Mouse (Mus musculus) intestine, embryonic 14.5 days (tissue): ENCODE measurements around the gene Prl2b1. TPM values are rescaled to one million over a fixed set of nuclear protein-coding genes. Genes with fewer than 3 reads are reported as not detected.

Experiments
- ATAC-seq: fragments of 200-750 bp; cut with Nextera tagmentation; replicated peaks from 2 replicates; pipeline ENCODE4 v1.8.0; 2017; ENCODE audit warnings: low read depth, moderate number of reproducible peaks, moderate TSS enrichment, moderate library complexity; ENCODE audit not compliant: low FRiP score, low TSS enrichment
- DNase-seq: peaks from one replicate; pipeline ENCODE4 v3.0.0-alpha.2; 2018; ENCODE audit warnings: low spot score
- H3K27ac ChIP-seq: fragments of 300-500 bp; sonication (generic); 2 replicates; pipeline ENCODE4 v1.5.1; 2014; ENCODE audit warnings: low read depth, mild to moderate bottlenecking, control low read depth
- H3K27me3 ChIP-seq: fragments of 300-500 bp; sonication (generic); replicated peaks from 2 replicates; pipeline ENCODE4 v1.6.1; 2014; ENCODE audit warnings: low read length, control low read depth; ENCODE audit not compliant: control insufficient read depth, insufficient read depth
- H3K36me3 ChIP-seq: fragments of 300-500 bp; sonication (generic); 2 replicates; pipeline ENCODE4 v1.6.1; 2014; ENCODE audit warnings: low read length, control low read depth; ENCODE audit not compliant: control insufficient read depth, insufficient read depth
- H3K4me1 ChIP-seq: fragments of 300-500 bp; sonication (generic); replicated peaks from 2 replicates; pipeline ENCODE4 v1.6.1; 2014; ENCODE audit warnings: low read length, control low read depth, mixed read lengths; ENCODE audit not compliant: control insufficient read depth, insufficient read depth
- H3K4me2 ChIP-seq: fragments of 300-500 bp; sonication (generic); 2 replicates; pipeline ENCODE4 v1.6.1; 2014; ENCODE audit warnings: low read length
- H3K4me3 ChIP-seq: fragments of 300-500 bp; sonication (generic); 2 replicates; pipeline ENCODE4 v1.5.1; 2014; ENCODE audit warnings: low read depth, low read length, control low read depth, mixed read lengths
- H3K9ac ChIP-seq: fragments of 300-500 bp; sonication (generic); 2 replicates; pipeline ENCODE4 v1.6.1; 2014; ENCODE audit warnings: mild to moderate bottlenecking, low read length
- H3K9me3 ChIP-seq: fragments of 300-500 bp; sonication (generic); 2 replicates; pipeline ENCODE4 v1.6.1; 2016; ENCODE audit warnings: low read length, control low read depth; ENCODE audit not compliant: control insufficient read depth
- WGBS: fragments of 180-500 bp; shearing (Covaris S2); extraction: QIAGEN DNeasy Blood & Tissue Kit; methylation state at CpG from one replicate; pipeline ENCODE4 v1.1.7; 2014; 5-methylcytosine and 5-hydroxymethylcytosine counted together
- polyA plus RNA-seq: library from polyadenylated mRNA; unstranded; fragments of >200 nt; fragmentation: Nextera tagmentation; extraction: Ambion mirVana; gene quantifications from 2 replicates; pipeline ENCODE4 v1.2.1, GENCODE M21; 2014

Gene Prl2b1
- not detected in 2 replicates for polyA plus RNA-seq

DNA sequence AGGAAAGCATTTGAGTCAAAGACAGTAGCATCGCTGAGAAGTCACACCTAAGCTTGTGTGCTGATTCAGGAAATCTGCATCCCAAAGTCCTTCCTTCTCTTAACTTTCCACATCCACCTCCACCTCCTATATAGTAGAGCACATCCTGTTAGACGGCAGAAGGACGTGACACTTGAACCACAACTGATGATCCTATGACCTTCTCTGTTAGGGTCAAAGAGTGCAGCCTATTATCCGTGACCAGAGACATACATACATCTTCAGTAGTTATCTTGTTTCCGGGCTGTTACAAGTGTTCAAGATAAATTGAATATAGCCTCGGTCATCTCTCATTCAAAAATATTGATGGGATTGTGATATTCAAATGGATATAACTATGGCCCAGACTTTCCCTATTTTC, at the start of gene Prl2b1:
Gene Prl2b1 (minus strand): TSS at position 101 of the 400 bp plus-strand sequence.
- WGBS, result 76% methylated on average over 6 of the region's 6 CpGs

DNA sequence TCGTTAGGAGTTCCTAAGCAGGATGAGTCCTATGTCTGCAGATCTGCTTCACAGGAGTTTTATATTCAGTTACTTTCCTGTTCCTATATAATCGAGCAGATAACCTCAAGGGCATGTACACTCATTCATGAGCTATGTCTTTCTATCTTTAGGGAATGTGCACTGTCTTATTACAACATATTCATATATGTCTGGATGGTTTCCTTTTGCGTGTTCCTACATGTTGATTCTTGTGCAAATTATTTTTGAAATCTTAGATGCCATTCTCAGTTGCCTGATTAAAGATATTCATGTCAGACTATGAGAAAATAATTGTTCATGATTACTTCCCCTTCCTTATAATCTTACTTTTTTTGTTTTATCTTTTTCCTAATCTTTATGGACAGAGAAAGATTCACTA, 47.9 kb upstream of the Prl2b1 start, which contains the start of gene Prl8a6:
Gene Prl8a6 (minus strand): TSS at position 101 of the 400 bp plus-strand sequence.
- no peak for ATAC-seq
- Histone ChIP-seq H3K27me3 (no peaks in the 10 kb centered on the region), H3K9me3 (no peaks in the 10 kb centered on the region), H3K36me3 (no peaks in the 10 kb centered on the region), H3K27ac (no peak within 1 kb of the TSS), H3K4me2 (no peak within 1 kb of the TSS), H3K9ac (no peak within 1 kb of the TSS), H3K4me3 (no peak within 1 kb of the TSS), H3K4me1 (no peaks in the 10 kb centered on the region)
- 85% methylated on average over 3 of the region's 3 CpGs for WGBS
- DNase-seq, result no peak

More for the DNA sequence above, at the start of gene Prl2b1:
- Histone ChIP-seq H3K4me2 (no peak within 1 kb of the TSS), H3K36me3 (no peaks in the 10 kb centered on the region), H3K4me1 (no peaks in the 10 kb centered on the region), H3K9me3 (no peaks in the 10 kb centered on the region), H3K27ac (no peak within 1 kb of the TSS), H3K4me3 (no peak within 1 kb of the TSS), H3K27me3 (no peaks in the 10 kb centered on the region), H3K9ac (no peak within 1 kb of the TSS)
- ATAC-seq, result no peak
- DNase-seq, result no peak

DNA sequence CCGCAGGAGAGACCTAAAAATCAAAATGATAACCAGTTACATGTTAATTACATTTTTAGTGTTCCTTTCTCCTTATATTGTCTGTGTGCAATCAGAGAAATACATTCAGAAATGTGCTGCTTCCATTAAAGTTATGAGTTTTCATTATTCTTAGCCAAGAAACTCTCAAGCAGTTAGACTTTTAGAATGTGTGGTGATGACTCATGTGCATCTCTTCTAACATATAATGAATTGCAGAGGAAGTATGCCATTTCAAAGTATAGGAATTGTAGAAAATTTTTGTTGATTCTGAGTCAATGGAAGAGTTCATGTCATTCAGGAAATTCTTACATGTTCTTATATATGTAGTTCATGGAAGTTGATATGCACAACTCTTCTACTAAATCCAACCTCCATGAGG, 42.5 kb upstream of the Prl2b1 start:
- H3K27me3 ChIP-seq, result no peaks in the 10 kb centered on the region
- no peaks in the 10 kb centered on the region for H3K36me3 ChIP-seq
- no peak for ATAC-seq
- H3K4me2 ChIP-seq, result no peak overlapping the region
- no peak overlapping the region for H3K27ac ChIP-seq
- no peak overlapping the region for H3K4me3 ChIP-seq
- 88% methylated on average over 1 of the region's 1 CpGs for WGBS
- DNase-seq, result no peak
- H3K9me3 ChIP-seq, result no peaks in the 10 kb centered on the region
- no peaks in the 10 kb centered on the region for H3K4me1 ChIP-seq
- H3K9ac ChIP-seq, result no peak overlapping the region

DNA sequence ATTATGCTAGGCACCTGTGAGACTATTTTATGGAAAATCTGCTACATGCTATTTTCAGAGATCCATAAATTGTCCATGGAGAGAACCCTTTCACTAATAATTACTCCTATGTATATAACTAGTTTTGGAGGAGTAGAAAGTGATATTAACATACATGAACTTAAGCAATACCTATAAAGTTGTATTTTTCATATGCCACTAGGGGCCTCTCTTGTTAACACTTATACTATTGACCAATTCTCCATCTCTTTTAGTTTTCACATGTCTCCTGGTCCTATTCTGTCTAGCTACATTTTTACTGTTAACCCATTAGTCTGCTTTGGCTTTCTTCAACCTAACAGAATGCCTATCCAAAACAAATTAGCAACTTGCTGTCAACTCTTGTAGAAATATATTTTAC, 23.0 kb upstream of the Prl2b1 start:
- no peaks in the 10 kb centered on the region for H3K9me3 ChIP-seq
- no peak overlapping the region for H3K9ac ChIP-seq
- no peak overlapping the region for H3K4me3 ChIP-seq
- DNase-seq, result no peak
- H3K4me1 ChIP-seq, result no peaks in the 10 kb centered on the region
- H3K4me2 ChIP-seq, result no peak overlapping the region
- no peak for ATAC-seq
- H3K27me3 ChIP-seq, result no peaks in the 10 kb centered on the region
- H3K27ac ChIP-seq, result no peak overlapping the region
- no peaks in the 10 kb centered on the region for H3K36me3 ChIP-seq

DNA sequence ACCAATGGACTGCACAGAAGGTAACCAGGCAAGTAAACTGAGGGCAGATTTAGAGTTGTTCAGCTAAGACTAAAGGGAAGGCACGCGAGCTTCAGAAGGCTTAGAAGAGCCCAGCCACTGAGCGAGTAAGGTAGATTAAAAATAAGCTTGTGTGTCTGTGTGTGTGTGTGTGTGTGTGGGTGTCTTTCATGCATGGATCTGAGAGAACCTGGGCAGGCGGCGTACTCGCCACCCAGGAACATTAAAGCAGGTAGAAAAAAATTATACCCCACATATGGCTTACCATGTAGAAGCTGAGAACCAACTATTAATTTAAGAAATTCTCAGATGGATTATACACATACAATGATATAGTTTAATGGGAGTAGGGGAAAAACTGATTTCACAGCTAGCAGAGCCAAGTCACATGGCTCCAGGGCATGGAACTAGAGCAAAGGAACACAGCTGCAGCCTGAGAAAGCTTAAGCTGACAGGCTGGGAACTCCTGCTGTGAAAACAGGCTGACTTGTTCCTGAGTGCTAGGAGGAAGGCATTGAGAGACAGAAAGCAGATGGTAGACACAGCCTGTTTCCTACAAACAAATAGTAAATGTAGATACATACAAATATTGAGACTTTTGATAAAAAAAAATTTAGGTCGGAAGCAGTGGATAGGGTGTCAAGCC, 8.5 kb upstream of the Prl2b1 start:
- no peaks in the 10 kb centered on the region for H3K27me3 ChIP-seq
- ATAC-seq (no peak), DNase-seq (no peak)
- no peak overlapping the region for H3K27ac ChIP-seq
- H3K4me2 ChIP-seq, result no peak overlapping the region
- no peak overlapping the region for H3K9ac ChIP-seq
- H3K36me3 ChIP-seq, result no peaks in the 10 kb centered on the region
- no peak overlapping the region for H3K4me3 ChIP-seq
- 93% methylated on average over 7 of the region's 7 CpGs for WGBS
- H3K4me1 ChIP-seq, result no peaks in the 10 kb centered on the region
- no peaks in the 10 kb centered on the region for H3K9me3 ChIP-seq

DNA sequence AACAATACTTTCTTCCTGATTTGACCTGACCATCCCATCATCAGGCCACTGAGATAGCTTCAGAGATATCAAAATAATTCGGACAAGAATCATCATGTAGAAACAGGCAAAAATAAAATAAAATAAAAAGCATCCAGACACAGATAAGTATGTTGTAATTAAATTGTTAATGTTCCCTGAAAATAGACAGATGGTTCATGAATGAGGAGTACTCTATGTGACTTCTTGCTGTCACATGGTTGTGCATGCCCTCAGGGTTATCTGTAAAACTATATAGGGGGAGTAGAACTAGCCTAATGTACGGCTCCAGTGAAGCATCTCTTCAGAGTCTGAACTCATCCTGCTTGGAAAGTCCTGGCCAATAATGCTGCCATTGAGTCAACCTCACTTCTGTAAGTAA, 45.3 kb downstream of the Prl2b1 start, which contains the start of gene Prl8a2:
Gene Prl8a2 (plus strand): TSS at position 301 of the 400 bp plus-strand sequence.
- no peak for DNase-seq
- no peak within 1 kb of the TSS for H3K27ac ChIP-seq
- H3K4me2 ChIP-seq, result no peak within 1 kb of the TSS
- no peaks in the 10 kb centered on the region for H3K36me3 ChIP-seq
- 79% methylated on average over 2 of the region's 2 CpGs for WGBS
- no peak for ATAC-seq
- no peak within 1 kb of the TSS for H3K4me3 ChIP-seq
- no peaks in the 10 kb centered on the region for H3K27me3 ChIP-seq
- H3K4me1 ChIP-seq, result peaks cover 3% of the 10 kb centered on the region; the same call in 1 of the 2 replicates
- no peaks in the 10 kb centered on the region for H3K9me3 ChIP-seq
- no peak within 1 kb of the TSS for H3K9ac ChIP-seq

DNA sequence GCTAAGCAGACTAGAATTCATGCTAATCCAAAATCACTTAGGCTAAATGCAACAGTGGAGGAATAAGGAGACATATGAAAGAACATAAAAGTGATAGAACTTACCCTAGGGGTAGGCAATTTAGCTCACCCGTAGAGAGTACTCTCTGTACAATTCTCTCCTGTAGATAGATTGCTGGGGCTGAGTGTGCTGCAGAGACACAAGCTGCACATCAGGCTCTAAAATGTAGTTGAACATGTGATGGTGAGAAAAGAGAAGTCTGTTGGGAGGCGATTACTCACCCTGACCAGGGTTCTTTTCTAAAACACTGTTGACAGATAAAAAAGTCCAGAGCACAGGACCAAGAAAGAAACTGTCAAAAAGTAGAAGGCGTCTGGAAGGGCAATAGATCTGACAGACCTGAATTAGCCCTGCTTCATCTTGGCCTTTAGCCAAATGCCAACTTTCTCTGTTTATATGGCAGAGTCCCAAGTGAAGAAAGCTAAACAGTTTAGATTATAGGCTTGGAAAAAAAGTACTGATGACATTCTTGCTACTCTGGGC, 47.8 kb downstream of the Prl2b1 start:
- WGBS, result 32% methylated on average over 3 of the region's 3 CpGs
- Histone ChIP-seq H3K27ac (no peak overlapping the region), H3K4me1 (peaks cover 3% of the 10 kb centered on the region; the same call in 1 of the 2 replicates), H3K27me3 (no peaks in the 10 kb centered on the region), H3K4me3 (no peak overlapping the region), H3K4me2 (no peak overlapping the region), H3K9ac (no peak overlapping the region), H3K36me3 (no peaks in the 10 kb centered on the region), H3K9me3 (no peaks in the 10 kb centered on the region)
- DNase-seq (no peak), ATAC-seq (no peak)

DNA sequence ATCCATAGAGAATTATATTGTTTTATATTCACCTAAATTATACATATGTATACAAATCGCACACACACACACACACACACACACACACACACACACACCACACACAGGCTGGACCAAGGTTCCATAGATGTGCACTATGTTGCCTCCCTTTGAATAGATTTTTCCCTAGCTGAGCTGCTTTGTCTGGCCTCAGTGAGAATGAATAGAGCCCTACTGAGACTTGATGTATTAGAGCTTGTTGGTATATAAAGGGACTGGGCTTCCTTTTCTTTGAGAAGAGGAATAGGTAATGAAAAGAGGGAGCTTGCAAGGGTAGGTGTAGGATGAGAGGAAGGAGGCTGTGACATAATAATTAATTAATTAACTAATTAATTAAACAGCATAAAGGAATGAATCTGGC, 55.7 kb downstream of the Prl2b1 start:
- H3K9ac ChIP-seq, result no peak overlapping the region
- H3K36me3 ChIP-seq, result no peaks in the 10 kb centered on the region
- no peak for DNase-seq
- 95% methylated on average over 1 of the region's 1 CpGs for WGBS
- no peak overlapping the region for H3K27ac ChIP-seq
- H3K4me3 ChIP-seq, result no peak overlapping the region
- H3K9me3 ChIP-seq, result no peaks in the 10 kb centered on the region
- no peak overlapping the region for H3K4me2 ChIP-seq
- H3K4me1 ChIP-seq, result no peaks in the 10 kb centered on the region
- ATAC-seq, result no peak
- H3K27me3 ChIP-seq, result no peaks in the 10 kb centered on the region
